Mouse (Mus musculus) hindbrain, embryonic 12.5 days (tissue): ENCODE measurements around the gene Klk11. TPM values are rescaled to one million over a fixed set of nuclear protein-coding genes. Genes with fewer than 3 reads are reported as not detected.

Experiments used
- ATAC-seq: fragments of 200-750 bp; cut with Nextera tagmentation; 2 replicates; pipeline ENCODE4 v1.8.0; 2017; ENCODE audit warnings: moderate TSS enrichment; ENCODE audit not compliant: low FRiP score
- H3K27ac ChIP-seq: fragments of 300-500 bp; sonication (generic); 2 replicates; pipeline ENCODE4 v1.5.1; 2016; ENCODE audit warnings: mild to moderate bottlenecking
- H3K27me3 ChIP-seq: fragments of 300-500 bp; sonication (generic); 2 replicates; pipeline ENCODE4 v1.6.1; 2016; ENCODE audit warnings: mild to moderate bottlenecking
- H3K36me3 ChIP-seq: fragments of 300-500 bp; sonication (generic); 2 replicates; pipeline ENCODE4 v1.6.1; 2016; ENCODE audit warnings: mild to moderate bottlenecking
- H3K4me1 ChIP-seq: fragments of 300-500 bp; sonication (generic); 2 replicates; pipeline ENCODE4 v1.6.1; 2016
- H3K4me2 ChIP-seq: fragments of 300-500 bp; sonication (generic); replicated peaks from 2 replicates; pipeline ENCODE4 v1.6.1; 2016; ENCODE audit warnings: mild to moderate bottlenecking
- H3K4me3 ChIP-seq: fragments of 300-500 bp; sonication (generic); 2 replicates; pipeline ENCODE4 v1.5.1; 2016; ENCODE audit warnings: mild to moderate bottlenecking
- H3K9ac ChIP-seq: fragments of 300-500 bp; sonication (generic); 2 replicates; pipeline ENCODE4 v1.6.1; 2016; ENCODE audit warnings: mild to moderate bottlenecking, moderate library complexity
- H3K9me3 ChIP-seq: fragments of 300-500 bp; sonication (generic); replicated peaks from 2 replicates; pipeline ENCODE4 v1.6.1; 2016; ENCODE audit warnings: mild to moderate bottlenecking
- WGBS: fragments of 180-500 bp; shearing (Covaris S2); methylation state at CpG from one replicate; pipeline ENCODE4 v1.1.7; 2016; 5-methylcytosine and 5-hydroxymethylcytosine counted together
- polyA plus RNA-seq: library from polyadenylated mRNA; unstranded; fragments of >200 nt; fragmentation: Nextera tagmentation; extraction: Ambion mirVana; gene quantifications from 2 replicates; pipeline ENCODE4 v1.2.1, GENCODE M21; 2016

Klk11 gene
- 0.22 and 0.30 TPM in 2 replicates for polyA plus RNA-seq

- H3K9ac ChIP-seq = no peak within 1 kb of the TSS
- no peaks in the 10 kb centered on the region for H3K27me3 ChIP-seq
- 90% methylated on average over 5 of the region's 5 CpGs for WGBS
- H3K27ac ChIP-seq = no peak within 1 kb of the TSS
- H3K9me3 ChIP-seq = no peaks in the 10 kb centered on the region
- no peak within 1 kb of the TSS for H3K4me3 ChIP-seq
- no peak for ATAC-seq
- no peaks in the 10 kb centered on the region for H3K4me1 ChIP-seq
- H3K36me3 ChIP-seq = no peaks in the 10 kb centered on the region
- no peak within 1 kb of the TSS for H3K4me2 ChIP-seq
Measured at GRCm38 (mm10) chr7:43774364-43774763, at the start of gene Klk11. Gene Klk11 (plus strand): TSS chr7:43774604.

- no peaks in the 10 kb centered on the region for H3K4me1 ChIP-seq
- no peak overlapping the region for H3K4me3 ChIP-seq
- 63% methylated on average over 1 of the region's 1 CpGs for WGBS
- no peak for ATAC-seq
- no peaks in the 10 kb centered on the region for H3K36me3 ChIP-seq
- H3K9ac ChIP-seq = no peak overlapping the region
- no peaks in the 10 kb centered on the region for H3K27me3 ChIP-seq
- no peak overlapping the region for H3K4me2 ChIP-seq
- H3K9me3 ChIP-seq = no peaks in the 10 kb centered on the region
- H3K27ac ChIP-seq = no peak overlapping the region
Measured at GRCm38 (mm10) chr7:43747788-43748187, 26.6 kb upstream of the Klk11 start.

- WGBS = 77% methylated on average over 2 of the region's 2 CpGs
- Histone ChIP-seq H3K9me3 (no peaks in the 10 kb centered on the region), H3K36me3 (no peaks in the 10 kb centered on the region), H3K9ac (no peak overlapping the region), H3K4me3 (no peak overlapping the region), H3K4me2 (no peak overlapping the region), H3K4me1 (no peaks in the 10 kb centered on the region), H3K27ac (no peak overlapping the region), H3K27me3 (no peaks in the 10 kb centered on the region)
- no peak for ATAC-seq
Measured at GRCm38 (mm10) chr7:43752806-43753205, 21.6 kb upstream of the Klk11 start.

- H3K4me3 ChIP-seq = no peak overlapping the region
- H3K9ac ChIP-seq = no peak overlapping the region
- H3K27me3 ChIP-seq = no peaks in the 10 kb centered on the region
- H3K4me1 ChIP-seq = no peaks in the 10 kb centered on the region
- ATAC-seq = no peak
- no peak overlapping the region for H3K4me2 ChIP-seq
- no peaks in the 10 kb centered on the region for H3K9me3 ChIP-seq
- no peak overlapping the region for H3K27ac ChIP-seq
- 57% methylated on average over 8 of the region's 8 CpGs for whole genome bisulfite sequencing
- H3K36me3 ChIP-seq = no peaks in the 10 kb centered on the region
Measured at GRCm38 (mm10) chr7:43766484-43766883, 7.9 kb upstream of the Klk11 start.

GRCm38 (mm10) chr7:43768597-43768996, 5.8 kb upstream of the Klk11 start, which contains the start of gene Klk12:
Gene Klk12 (plus strand): TSS chr7:43768897.
- Histone ChIP-seq H3K27ac (no peak within 1 kb of the TSS), H3K9ac (no peak within 1 kb of the TSS), H3K36me3 (no peaks in the 10 kb centered on the region), H3K4me3 (no peak within 1 kb of the TSS), H3K9me3 (no peaks in the 10 kb centered on the region), H3K4me1 (no peaks in the 10 kb centered on the region), H3K4me2 (no peak within 1 kb of the TSS), H3K27me3 (no peaks in the 10 kb centered on the region)
- 76% methylated on average over 4 of the region's 4 CpGs for WGBS
- no peak for ATAC-seq

- ATAC-seq = no peak
- no peak overlapping the region for H3K27ac ChIP-seq
- H3K4me2 ChIP-seq = no peak overlapping the region
- no peak overlapping the region for H3K4me3 ChIP-seq
- no peak overlapping the region for H3K9ac ChIP-seq
- H3K4me1 ChIP-seq = no peaks in the 10 kb centered on the region
- no peaks in the 10 kb centered on the region for H3K9me3 ChIP-seq
- no peaks in the 10 kb centered on the region for H3K36me3 ChIP-seq
- H3K27me3 ChIP-seq = no peaks in the 10 kb centered on the region
- 89% methylated on average over 8 of the region's 8 CpGs for WGBS
Measured at GRCm38 (mm10) chr7:43769636-43770035, 4.8 kb upstream of the Klk11 start.

- no peaks in the 10 kb centered on the region for H3K36me3 ChIP-seq
- 95% methylated on average over 10 of the region's 10 CpGs for WGBS
- H3K9me3 ChIP-seq = no peaks in the 10 kb centered on the region
- no peaks in the 10 kb centered on the region for H3K4me1 ChIP-seq
- ATAC-seq = no peak
- H3K4me2 ChIP-seq = no peak overlapping the region
- no peak overlapping the region for H3K9ac ChIP-seq
- H3K27ac ChIP-seq = no peak overlapping the region
- no peak overlapping the region for H3K4me3 ChIP-seq
- H3K27me3 ChIP-seq = no peaks in the 10 kb centered on the region
Measured at GRCm38 (mm10) chr7:43770701-43771100, 3.7 kb upstream of the Klk11 start.

GRCm38 (mm10) chr7:43771916-43772315, 2.5 kb upstream of the Klk11 start:
- no peak overlapping the region for H3K9ac ChIP-seq
- no peak overlapping the region for H3K4me2 ChIP-seq
- WGBS = 94% methylated on average over 6 of the region's 6 CpGs
- no peaks in the 10 kb centered on the region for H3K9me3 ChIP-seq
- no peaks in the 10 kb centered on the region for H3K36me3 ChIP-seq
- H3K27ac ChIP-seq = no peak overlapping the region
- H3K4me1 ChIP-seq = no peaks in the 10 kb centered on the region
- H3K4me3 ChIP-seq = no peak overlapping the region
- ATAC-seq = no peak
- no peaks in the 10 kb centered on the region for H3K27me3 ChIP-seq

- Histone ChIP-seq H3K36me3 (no peaks in the 10 kb centered on the region), H3K9me3 (no peaks in the 10 kb centered on the region), H3K4me3 (no peak overlapping the region), H3K4me2 (no peak overlapping the region), H3K27me3 (no peaks in the 10 kb centered on the region), H3K4me1 (no peaks in the 10 kb centered on the region), H3K27ac (no peak overlapping the region), H3K9ac (no peak overlapping the region)
- ATAC-seq = no peak
- 88% methylated on average over 3 of the region's 3 CpGs for WGBS
Measured at GRCm38 (mm10) chr7:43772901-43773300, 1.5 kb upstream of the Klk11 start.

GRCm38 (mm10) chr7:43774802-43775201, 398 bp downstream of the Klk11 start:
- no peak overlapping the region for H3K27ac ChIP-seq
- no peak overlapping the region for H3K4me2 ChIP-seq
- H3K9ac ChIP-seq = no peak overlapping the region
- H3K9me3 ChIP-seq = no peaks in the 10 kb centered on the region
- H3K4me1 ChIP-seq = no peaks in the 10 kb centered on the region
- H3K4me3 ChIP-seq = no peak overlapping the region
- ATAC-seq = peak; percentile 47; the same call in 1 of the 2 replicates
- H3K27me3 ChIP-seq = no peaks in the 10 kb centered on the region
- 37% methylated on average over 6 of the region's 6 CpGs for WGBS
- no peaks in the 10 kb centered on the region for H3K36me3 ChIP-seq

- H3K36me3 ChIP-seq = no peaks in the 10 kb centered on the region
- WGBS = 43% methylated on average over 7 of the region's 7 CpGs
- no peak overlapping the region for H3K27ac ChIP-seq
- H3K27me3 ChIP-seq = no peaks in the 10 kb centered on the region
- no peak overlapping the region for H3K4me2 ChIP-seq
- H3K4me1 ChIP-seq = no peaks in the 10 kb centered on the region
- H3K9me3 ChIP-seq = no peaks in the 10 kb centered on the region
- H3K4me3 ChIP-seq = no peak overlapping the region
- ATAC-seq = no peak
- H3K9ac ChIP-seq = no peak overlapping the region
Measured at GRCm38 (mm10) chr7:43775311-43776057, 1.1 kb downstream of the Klk11 start.

GRCm38 (mm10) chr7:43776506-43776905, 2.1 kb downstream of the Klk11 start:
- Histone ChIP-seq H3K27ac (no peak overlapping the region), H3K4me2 (no peak overlapping the region), H3K4me3 (no peak overlapping the region), H3K27me3 (no peaks in the 10 kb centered on the region; the same call in 1 of the 2 replicates), H3K4me1 (no peaks in the 10 kb centered on the region), H3K36me3 (no peaks in the 10 kb centered on the region), H3K9ac (no peak overlapping the region), H3K9me3 (no peaks in the 10 kb centered on the region)
- no peak for ATAC-seq
- WGBS = 87% methylated on average over 5 of the region's 5 CpGs

GRCm38 (mm10) chr7:43777423-43777822, 3.0 kb downstream of the Klk11 start:
- Histone ChIP-seq H3K36me3 (no peaks in the 10 kb centered on the region), H3K4me3 (no peak overlapping the region), H3K27me3 (no peaks in the 10 kb centered on the region; the same call in 1 of the 2 replicates), H3K4me1 (peaks cover 2% of the 10 kb centered on the region; the same call in 1 of the 2 replicates), H3K4me2 (no peak overlapping the region), H3K9me3 (no peaks in the 10 kb centered on the region), H3K27ac (no peak overlapping the region), H3K9ac (no peak overlapping the region)
- WGBS = 90% methylated on average over 12 of the region's 12 CpGs
- ATAC-seq = no peak
